Mouse (Mus musculus) kidney, adult 11 months (tissue): ENCODE data around the gene Hist1h1a.
A peak's percentile ranks its signal among the peaks of the same experiment; 100 is the strongest.
"Not testable (repeated sequence)": the region's sequence is repeated elsewhere in the genome, so short reads cannot be mapped to it uniquely, and the experiment has no call there.

Source experiments
- DNase-seq: peaks from one replicate; pipeline ENCODE4 v3.0.0; 2022

Gene Hist1h1a

DNA sequence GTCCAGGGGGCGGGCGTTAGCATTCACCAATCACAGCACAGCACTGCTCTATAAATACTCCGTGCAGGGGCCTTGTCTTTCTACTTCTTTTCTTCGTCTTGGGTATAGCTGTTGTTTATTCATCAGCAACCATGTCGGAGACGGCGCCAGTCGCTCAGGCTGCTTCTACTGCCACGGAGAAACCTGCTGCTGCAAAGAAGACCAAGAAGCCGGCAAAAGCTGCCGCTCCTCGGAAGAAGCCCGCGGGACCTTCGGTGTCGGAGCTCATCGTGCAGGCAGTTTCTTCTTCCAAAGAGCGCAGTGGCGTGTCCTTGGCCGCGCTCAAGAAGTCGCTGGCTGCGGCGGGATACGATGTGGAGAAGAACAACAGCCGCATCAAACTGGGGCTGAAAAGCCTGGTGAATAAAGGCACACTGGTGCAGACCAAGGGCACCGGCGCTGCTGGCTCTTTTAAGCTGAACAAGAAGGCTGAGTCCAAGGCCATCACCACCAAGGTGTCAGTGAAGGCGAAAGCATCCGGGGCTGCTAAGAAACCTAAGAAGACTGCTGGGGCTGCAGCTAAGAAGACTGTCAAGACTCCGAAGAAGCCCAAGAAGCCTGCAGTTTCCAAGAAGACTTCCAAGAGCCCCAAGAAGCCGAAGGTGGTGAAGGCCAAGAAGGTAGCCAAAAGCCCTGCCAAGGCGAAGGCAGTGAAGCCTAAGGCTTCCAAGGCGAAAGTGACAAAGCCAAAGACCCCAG lies at the start of gene Hist1h1a:
Gene Hist1h1a (plus strand): TSS at position 81 of the 738 bp plus-strand sequence.
- DNase-seq: peak; percentile 76

- no peak for DNase-seq
Observed at GRCm38 (mm10) chr13:23716261-23717042, 47.0 kb upstream of the Hist1h1a start.

- no peak for DNase-seq
Observed at GRCm38 (mm10) chr13:23717176-23717575, 46.3 kb upstream of the Hist1h1a start.

DNA sequence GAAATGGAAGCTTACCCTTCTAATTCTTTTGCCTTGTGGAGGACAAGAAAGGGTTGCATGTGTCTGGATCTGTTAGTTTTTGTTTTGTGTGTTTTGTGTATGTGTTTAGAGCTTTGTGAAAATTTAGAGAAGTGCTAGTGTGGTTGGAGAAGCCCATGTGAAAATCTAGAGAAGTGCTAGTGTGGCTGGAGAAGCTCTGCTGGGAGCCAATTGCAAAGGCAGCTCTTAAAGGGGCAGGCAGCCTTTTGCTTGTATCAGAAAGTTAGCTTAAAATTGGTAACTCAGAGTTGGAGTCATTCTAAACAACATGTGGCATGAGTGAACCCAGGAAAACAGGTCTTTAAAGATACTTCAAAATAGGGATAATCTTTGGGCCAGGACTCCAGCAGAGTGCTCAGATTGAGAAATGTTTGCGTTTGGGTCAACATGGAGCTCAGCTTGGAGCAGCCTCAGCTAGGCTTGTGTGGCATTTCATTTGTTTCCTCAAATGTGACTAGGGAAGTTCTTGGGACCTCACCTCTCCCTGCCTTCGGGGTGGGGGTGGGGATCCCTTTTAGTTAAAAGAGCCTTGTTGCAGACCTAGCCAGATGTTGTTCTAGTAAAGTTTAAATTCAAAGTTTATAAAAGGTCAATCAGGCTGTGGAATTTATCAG lies 45.7 kb upstream of the Hist1h1a start:
- not testable (repeated sequence) for DNase-seq

GRCm38 (mm10) chr13:23724239-23724638 lies 39.2 kb upstream of the Hist1h1a start:
- no peak for DNase-seq

- DNase-seq: no peak
Observed at GRCm38 (mm10) chr13:23725213-23725612, 38.3 kb upstream of the Hist1h1a start.

GRCm38 (mm10) chr13:23728472-23729191 lies 34.8 kb upstream of the Hist1h1a start:
- no peak for DNase-seq

GRCm38 (mm10) chr13:23729192-23729525 lies 34.3 kb upstream of the Hist1h1a start:
- no peak for DNase-seq

DNA sequence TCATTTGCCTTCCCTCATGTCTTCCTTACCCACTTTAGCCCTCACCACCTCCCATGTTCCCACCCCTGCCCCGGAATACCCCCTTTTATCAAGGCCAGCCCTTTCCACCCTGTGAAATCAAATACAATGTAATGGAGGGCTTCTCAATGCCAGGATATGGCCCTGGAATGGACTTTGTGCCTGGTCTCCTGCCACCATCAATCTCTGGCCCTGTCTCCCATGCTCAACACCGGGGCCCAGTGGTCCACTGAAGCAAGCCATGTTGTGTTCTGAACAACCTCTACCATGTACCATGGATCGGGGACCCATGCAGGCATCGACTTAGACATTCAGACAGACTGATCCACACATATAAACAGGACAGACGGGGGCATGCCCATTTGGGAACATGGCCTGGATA lies 33.8 kb upstream of the Hist1h1a start:
- no peak for DNase-seq

DNA sequence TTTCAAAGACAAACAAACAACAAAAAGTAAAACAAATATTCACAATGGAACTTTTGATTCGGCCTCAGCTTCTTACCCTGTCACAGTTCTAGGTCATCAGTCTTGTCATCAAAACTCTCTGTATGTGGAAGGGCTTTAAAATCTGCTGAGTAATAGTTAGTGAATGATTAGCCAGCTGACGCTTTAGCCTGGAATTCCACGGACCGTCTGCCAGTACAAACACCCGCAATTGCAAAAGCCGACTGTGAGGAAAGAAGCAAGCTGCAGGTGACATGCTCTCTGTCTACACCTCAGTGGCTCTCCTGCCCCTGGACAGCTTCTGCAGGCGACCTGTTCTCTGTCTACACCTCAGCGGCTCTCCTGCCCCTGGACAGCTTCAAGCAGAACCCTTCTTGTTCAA lies 33.0 kb upstream of the Hist1h1a start:
- DNase-seq: peak; percentile 81

DNA sequence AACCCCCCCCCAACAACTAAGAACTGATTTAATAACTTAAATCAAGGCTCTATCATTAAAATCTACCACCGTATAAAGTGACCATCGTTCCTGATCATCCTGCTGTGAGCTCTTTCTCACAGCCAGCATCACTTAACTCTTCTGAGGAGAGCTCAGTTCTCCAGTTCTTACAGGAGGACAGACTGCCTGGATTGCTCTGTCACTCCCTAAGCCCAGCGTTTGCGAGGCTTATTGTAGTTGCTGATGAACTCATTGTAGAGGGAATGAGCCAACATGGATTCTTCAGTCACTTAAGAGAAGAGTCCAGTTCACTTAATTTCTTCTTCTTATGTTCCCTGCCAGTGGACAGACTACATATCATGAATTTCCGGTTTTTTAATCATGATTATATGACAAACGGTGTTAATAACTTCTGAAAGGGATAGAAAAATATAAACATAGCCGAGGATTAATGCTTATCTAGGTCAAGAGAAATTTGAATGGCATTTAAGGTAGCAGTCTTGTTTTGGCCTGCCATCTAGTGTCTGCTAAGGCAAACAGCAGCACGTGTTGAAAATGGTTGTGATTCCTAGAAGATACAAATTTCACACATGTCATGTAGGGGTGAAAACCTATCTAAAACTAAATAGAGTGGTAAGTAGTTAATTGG lies 31.2 kb upstream of the Hist1h1a start:
- no peak for DNase-seq

- no peak for DNase-seq
Observed at GRCm38 (mm10) chr13:23737091-23737490, 26.4 kb upstream of the Hist1h1a start.

DNA sequence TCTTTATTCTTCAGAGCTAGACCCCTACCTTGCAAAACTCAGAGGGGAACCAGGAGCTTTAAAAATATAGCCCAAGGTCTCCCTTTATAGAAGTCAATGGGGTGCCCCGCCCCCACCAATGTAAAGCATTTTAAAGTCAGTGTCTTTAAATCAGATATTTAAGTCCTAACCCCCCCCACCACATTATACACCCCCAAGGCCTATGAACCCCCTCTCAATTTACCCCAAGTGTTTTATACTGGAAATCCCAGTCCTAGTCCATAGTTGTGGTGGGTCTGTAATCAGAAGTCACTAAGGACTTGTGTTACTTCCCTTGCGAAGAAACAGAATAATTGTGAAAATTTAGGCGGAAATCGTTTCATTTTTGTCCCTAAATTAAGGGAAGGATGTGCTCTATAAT lies 25.4 kb upstream of the Hist1h1a start:
- no peak for DNase-seq

DNA sequence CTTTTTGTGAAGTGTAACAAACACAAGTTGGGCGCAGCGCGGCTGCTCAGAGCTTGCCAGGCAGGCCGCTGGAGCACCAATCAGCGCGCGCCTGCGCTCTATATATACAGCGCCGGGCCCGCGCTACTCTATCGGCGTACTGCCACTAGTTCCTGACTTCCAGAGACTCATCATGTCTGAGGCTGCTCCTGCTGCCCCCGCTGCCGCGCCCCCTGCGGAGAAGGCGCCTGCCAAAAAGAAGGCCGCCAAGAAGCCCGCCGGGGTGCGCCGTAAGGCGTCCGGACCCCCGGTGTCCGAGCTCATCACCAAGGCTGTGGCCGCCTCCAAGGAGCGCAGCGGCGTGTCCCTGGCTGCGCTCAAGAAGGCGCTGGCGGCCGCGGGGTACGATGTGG lies 24.8 kb upstream of the Hist1h1a start, which contains the start of gene Hist1h1c:
Gene Hist1h1c (plus strand): TSS at position 132 of the 392 bp plus-strand sequence.
- DNase-seq: peak; percentile 91

DNA sequence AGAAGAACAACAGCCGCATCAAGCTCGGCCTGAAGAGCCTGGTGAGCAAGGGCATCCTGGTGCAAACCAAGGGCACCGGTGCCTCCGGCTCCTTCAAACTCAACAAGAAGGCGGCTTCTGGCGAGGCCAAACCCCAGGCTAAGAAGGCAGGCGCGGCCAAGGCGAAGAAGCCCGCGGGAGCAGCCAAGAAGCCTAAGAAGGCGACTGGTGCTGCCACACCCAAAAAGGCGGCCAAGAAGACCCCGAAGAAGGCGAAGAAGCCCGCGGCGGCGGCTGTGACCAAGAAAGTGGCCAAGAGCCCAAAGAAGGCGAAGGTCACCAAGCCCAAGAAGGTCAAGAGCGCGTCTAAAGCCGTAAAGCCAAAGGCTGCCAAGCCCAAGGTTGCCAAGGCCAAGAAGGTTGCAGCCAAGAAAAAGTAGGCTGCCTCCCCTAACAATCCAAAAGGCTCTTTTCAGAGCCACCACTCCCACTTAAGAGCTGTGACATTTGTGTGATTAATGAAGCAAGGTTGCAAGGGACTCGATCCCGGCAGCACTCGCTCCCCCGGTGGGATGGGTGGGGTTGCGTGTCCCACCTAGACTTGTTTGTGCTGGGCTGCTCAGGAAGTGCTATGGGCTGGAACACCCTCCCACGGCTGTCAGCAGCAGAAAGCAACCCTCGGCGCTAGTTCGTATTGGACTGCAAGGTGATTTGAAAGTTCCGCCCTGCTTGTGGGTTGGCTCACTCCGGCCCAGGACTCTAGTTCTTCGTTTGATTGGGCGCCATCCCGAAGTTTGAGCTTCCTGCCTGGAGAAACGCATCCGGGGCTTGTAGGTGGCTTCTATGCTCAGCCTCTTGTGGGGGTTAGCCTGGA lies 24.2 kb upstream of the Hist1h1a start:
- peak; percentile 98 for DNase-seq

GRCm38 (mm10) chr13:23739922-23740252 lies 23.6 kb upstream of the Hist1h1a start:
- no peak for DNase-seq

- no peak for DNase-seq
Observed at GRCm38 (mm10) chr13:23740256-23740840, 23.1 kb upstream of the Hist1h1a start.

GRCm38 (mm10) chr13:23740910-23741309 lies 22.6 kb upstream of the Hist1h1a start:
- DNase-seq: no peak

DNA sequence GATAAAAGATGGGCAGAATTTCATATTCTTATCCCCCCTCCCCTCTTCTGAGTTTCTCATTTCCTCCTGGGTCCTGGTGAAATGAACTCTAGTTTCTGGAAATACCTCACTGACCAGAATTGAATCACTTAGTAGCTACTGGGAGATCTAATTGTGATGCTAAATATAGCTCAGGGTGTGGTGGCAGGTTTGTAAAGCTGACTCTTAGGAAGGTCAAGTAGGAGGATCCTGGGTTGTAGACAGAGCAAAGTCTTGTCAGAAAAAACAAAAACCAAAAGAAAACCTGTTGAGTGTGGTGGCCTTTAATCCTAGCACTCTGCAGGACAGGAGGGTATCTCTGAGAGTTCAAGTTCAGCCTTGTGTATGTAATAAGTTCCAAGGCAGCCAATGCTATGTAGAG lies 21.5 kb upstream of the Hist1h1a start:
- no peak for DNase-seq

DNA sequence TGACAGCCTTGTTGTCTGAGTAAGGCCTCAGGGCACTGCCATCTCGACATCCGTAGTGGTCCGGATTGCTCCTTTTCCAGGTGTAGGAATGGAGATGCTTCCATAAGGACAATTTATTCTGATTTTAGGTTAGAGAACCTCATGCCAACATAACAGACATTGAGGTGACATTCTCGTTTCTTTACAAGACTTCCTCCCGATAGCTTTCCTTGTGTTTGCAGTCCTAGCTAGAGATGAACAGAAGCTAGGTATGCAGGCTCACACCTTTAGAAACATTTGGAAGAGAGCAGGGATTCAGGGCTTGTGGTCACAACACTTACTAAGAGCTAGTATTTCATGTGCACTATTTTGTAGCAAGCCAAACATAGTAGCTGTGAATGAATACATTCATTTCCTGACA lies 20.3 kb upstream of the Hist1h1a start:
- DNase-seq: no peak

DNA sequence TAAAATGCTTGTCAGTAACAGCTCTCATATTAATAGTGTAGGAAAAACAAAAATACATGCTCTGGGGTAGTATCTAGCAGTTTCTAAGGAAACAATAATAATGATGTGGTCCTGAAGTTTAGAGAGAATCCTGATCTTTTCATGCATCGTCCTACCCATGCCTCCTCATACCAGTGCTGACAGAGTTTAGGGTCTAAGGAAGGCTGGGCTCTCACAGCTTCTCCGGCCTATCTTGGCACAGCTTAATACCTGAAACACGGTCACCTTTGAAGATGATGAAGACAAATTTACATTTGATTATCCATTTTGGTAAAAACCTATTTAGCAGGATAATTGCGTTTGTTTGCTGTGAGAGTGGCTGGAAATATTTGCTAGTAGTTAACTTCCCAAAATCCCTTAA lies 19.5 kb upstream of the Hist1h1a start:
- DNase-seq: no peak
